Mouse (Mus musculus): ENCODE results near the gene Meioc.

DNA sequence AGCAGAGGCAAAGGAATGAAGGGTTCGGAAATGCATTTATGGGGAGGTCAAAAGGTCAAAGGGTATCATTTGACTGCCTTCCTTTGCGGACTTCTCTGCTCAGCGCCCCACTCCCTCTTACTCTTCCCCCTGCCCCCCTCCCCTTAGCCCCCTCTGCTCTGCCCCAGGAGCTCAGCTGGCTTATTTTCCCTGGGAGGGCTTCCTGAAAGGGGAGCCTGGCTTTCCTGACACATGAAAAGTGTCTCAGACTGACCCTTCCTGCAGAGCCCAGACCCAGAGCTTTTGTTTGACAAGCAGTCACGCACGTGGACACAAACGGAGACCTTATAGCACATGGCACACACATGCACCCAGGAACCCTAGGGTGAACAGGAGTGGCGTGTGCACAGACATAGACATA lies 32.8 kb upstream of the Meioc start:
- TF ChIP-seq POLR2A (IDR thresholded peaks at IDR 0.05; ENCODE audit: control insufficient read depth, low read depth, low read length) (no peak), CTCF (IDR thresholded peaks at IDR 0.05; ENCODE audit: control insufficient read depth, insufficient read depth, insufficient replicate concordance, low read depth, low read length) (no peak)
